ENCODE assay signal across 7 mouse cellular contexts in genomic region chr5:32712221-32713041, GRCm38 (mm10).
DNase-seq lines count a peak whose midpoint lies in the region; ATAC-seq lines count a peak whose summit lies in the region.

No protein-coding gene starts in this region.

- peak overlapping the region; percentile 76 for H3K4me2 ChIP-seq in forebrain, embryonic 12.5 days
- peak overlapping the region; percentile 76 for H3K4me2 ChIP-seq in liver, embryonic 13.5 days

- no peaks in the 10 kb centered on the region for H3K36me3 ChIP-seq in forebrain, embryonic 12.5 days (replicated peaks)
- no peaks in the 10 kb centered on the region for H3K36me3 ChIP-seq in liver, embryonic 13.5 days

- peaks cover 5% of the 10 kb centered on the region; the same call in 1 of the 2 replicates for H3K4me1 ChIP-seq in forebrain, embryonic 12.5 days
- peaks cover 12% of the 10 kb centered on the region for H3K4me1 ChIP-seq in liver, embryonic 13.5 days (replicated peaks)

- H3K27ac ChIP-seq in forebrain, embryonic 12.5 days, result no peak overlapping the region
- H3K27ac ChIP-seq in liver, embryonic 13.5 days, result peak overlapping the region; percentile 88; the same call in 1 of the 2 replicates

- H3K9ac ChIP-seq in forebrain, embryonic 12.5 days, result no peak overlapping the region
- H3K9ac ChIP-seq in liver, embryonic 13.5 days, result no peak overlapping the region

- peak; percentile 59 for DNase-seq in 416B (ENCODE audit: low read depth)
- DNase-seq in CD4-positive helper T cell, adult 2 months (ENCODE audit: low read depth, low spot score), result peak; percentile 55
- no peak for DNase-seq in liver, embryonic 13.5 days
- DNase-seq in yolk sac, embryonic 10.5 days (ENCODE audit: low spot score), result no peak
- DNase-seq in heart, postnatal 36 days, result no peak
- DNase-seq in frontal cortex, postnatal 25 days (ENCODE audit: low spot score in 2 of 2), result no peak

- no peak for ATAC-seq in forebrain, embryonic 12.5 days (ENCODE audit: low FRiP score)
- ATAC-seq in liver, embryonic 13.5 days (ENCODE audit: low read depth), result no peak

- 66% methylated on average over 4 of the region's 4 CpGs for WGBS in forebrain, embryonic 12.5 days
- 61% methylated on average over 4 of the region's 4 CpGs for WGBS in liver, embryonic 13.5 days (ENCODE audit: insufficient replicate concordance)

- peak overlapping the region; percentile 65; the same call in 1 of the 2 replicates for H3K4me3 ChIP-seq in forebrain, embryonic 12.5 days (replicated peaks)
- H3K4me3 ChIP-seq in liver, embryonic 13.5 days (replicated peaks), result peak overlapping the region; percentile 74

- H3K9me3 ChIP-seq in forebrain, embryonic 12.5 days, result no peaks in the 10 kb centered on the region
- no peaks in the 10 kb centered on the region; the same call in 1 of the 2 replicates for H3K9me3 ChIP-seq in liver, embryonic 13.5 days (replicated peaks)

- H3K27me3 ChIP-seq in forebrain, embryonic 12.5 days, result no peaks in the 10 kb centered on the region
- H3K27me3 ChIP-seq in liver, embryonic 13.5 days, result no peaks in the 10 kb centered on the region

- intact Hi-C loops in heart, postnatal 36 days (cut with DNase I), result loop anchor here (5.0 kb wide), 3 partner anchors 100 to 320 kb away; partner anchors contain the start of gene Yes1

Comparison
In these comparisons a context has a peak if more than half of its experiments do, and no peak if none do; other contexts are left out.
1. DNase-seq: peak in 416B (single experiment) and CD4-positive helper T cell, adult 2 months (single experiment); none in liver, embryonic 13.5 days (single experiment), yolk sac, embryonic 10.5 days (single experiment), heart, postnatal 36 days (0 of 2) and frontal cortex, postnatal 25 days (0 of 2).